Mouse (Mus musculus) E14TG2a.4 (cell line): ENCODE data around the gene Carmil1.

Experiments
- CTCF ChIP-seq: conservative IDR thresholded peaks from 2 replicates; pipeline ENCODE4 v1.5.1; 2014; ENCODE audit warnings: low read length
- NANOG ChIP-seq: IDR thresholded peaks from 2 replicates; pipeline ENCODE4 v1.6.1; 2014; ENCODE audit warnings: borderline replicate concordance, low read length, mixed read lengths
- POU5F1 ChIP-seq: IDR thresholded peaks from 2 replicates; pipeline ENCODE4 v1.6.1; 2014; ENCODE audit warnings: low read length, borderline replicate concordance

GRCm38 (mm10) chr13:24001081-24001480 is 279.5 kb downstream of the Carmil1 start:
- TF ChIP-seq CTCF, result no peak
- no peak for TF ChIP-seq POU5F1
- TF ChIP-seq NANOG, result no peak
